Mouse (Mus musculus): ENCODE measurements around the gene Mettl8. TPM values are rescaled to one million over a fixed set of nuclear protein-coding genes. Genes with fewer than 3 reads are reported as not detected.

The Mettl8 gene
- total RNA-seq (2021): 10 to 100 TPM; 14.8 to 15.5 TPM

DNA sequence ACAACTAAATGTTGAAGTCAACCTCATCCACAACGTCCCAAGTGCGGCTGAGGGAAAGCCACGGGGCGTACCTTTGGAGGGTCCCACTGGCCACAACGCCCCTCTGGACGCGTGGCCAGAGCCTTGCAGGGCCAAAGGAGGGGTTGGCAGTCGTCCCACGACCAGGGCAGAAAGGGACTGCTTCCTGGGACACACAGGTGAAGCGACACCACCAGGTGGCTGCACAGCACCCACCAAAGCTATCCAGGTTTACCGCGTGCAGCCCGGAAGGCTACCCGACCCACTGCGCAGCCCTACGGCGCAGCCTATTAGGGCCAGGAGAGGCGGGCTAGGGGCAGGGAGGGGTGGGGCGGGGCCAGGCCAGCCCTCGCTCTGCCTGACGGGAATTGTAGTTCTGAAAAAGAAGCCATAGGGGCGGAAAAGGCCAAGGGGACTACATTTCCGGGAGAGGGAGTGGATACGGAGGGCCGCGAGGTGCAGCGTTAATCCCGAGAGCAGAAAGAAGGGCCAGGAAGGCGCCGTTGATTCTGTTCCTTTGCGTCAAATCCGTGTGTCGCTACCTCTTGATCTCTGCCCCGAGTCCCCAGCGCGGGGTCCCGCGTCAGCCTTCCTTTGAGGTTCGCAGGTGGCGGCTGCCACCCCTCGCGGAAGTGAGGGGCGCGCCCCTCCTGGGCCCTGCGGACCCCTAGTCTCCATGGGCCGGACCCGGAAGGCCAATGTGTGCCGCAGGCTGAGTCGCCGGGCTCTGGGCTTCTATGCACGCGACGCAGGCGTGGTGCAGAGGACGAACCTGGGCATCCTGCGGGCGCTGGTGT, at the start of gene Mettl8, which contains the start of gene Dcaf17:
Gene Mettl8, minus strand, starts transcription at position 284 of the 815 bp plus-strand sequence.
Gene Dcaf17, plus strand, starts transcription at position 29 of the 815 bp plus-strand sequence.
- DNase-seq: peak; percentile 93
- intact Hi-C loops (cut with DNase I): no loop called here

DNA sequence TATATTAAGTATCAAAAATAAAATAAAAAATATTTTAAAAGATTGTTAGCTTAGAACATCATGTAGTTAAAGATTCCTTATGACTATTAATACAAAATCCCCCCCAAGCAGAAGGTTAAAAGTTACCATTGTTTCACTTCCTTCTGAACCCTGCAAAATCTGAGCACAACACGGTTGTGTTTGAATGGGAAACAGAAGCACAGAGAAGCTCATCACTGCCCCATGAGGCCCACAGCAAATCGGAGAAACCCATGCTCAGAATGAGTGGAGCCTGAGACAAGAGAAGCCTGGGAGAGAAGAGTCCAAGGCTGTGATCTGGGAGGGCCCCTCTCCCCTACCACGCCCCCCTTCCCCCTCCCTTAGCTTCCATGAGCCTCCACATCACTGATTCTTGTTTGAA, 49.3 kb upstream of the Mettl8 start:
- intact Hi-C loops (cut with DNase I): no loop called here
- no peak for DNase-seq

DNA sequence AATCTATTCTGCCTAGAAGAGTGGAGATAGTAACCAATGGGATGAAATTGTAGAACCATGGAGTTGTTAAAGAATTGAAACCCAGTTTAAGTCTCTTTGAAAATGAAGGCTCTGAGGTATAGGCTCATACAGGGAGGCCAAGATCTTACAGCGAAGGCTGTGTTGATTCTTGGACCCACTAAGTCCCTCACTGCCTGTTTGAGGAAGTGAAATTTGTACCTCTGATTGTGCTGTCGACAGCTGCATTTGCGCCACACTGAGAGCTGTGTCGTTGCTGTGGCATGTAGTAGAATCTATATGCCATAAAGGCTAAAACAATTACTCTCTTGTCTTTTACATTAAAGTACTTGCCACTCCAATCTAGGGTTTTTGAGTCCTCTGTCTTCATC, 47.9 kb upstream of the Mettl8 start:
- intact Hi-C loops (cut with DNase I): no loop called here
- no peak for DNase-seq

DNA sequence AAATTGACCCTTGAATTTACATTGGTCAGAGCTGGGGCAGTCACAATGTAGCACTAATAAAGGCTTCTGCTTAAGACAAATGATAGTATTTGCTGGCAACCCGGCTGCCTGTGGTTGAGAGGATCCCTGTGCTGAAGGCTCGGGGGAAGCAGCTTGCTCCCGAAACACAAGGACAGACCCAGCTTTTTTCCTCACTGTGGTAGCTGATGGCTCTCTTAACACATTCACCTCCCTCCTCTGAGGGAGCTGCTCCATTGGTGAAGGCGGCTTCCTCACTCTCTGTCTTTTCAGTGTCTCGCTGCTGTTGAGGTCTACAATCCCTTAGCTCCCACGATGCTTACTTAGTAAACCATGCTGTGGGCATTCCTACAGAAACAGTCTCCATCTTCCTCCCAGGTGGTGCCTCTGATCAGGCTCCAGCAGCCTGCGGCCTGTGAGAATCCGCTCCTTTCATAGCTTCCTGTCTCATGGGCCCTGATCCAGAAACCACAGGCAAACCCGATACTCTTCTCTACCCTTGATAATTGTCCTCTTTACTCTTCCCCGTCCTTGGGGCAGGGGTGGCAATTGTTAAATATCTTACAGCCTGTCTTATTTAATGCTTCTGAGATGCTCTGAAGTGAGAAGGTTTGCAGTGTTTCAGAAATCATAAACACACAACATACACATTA, 47.4 kb upstream of the Mettl8 start:
- intact Hi-C loops (cut with DNase I): no loop called here
- DNase-seq: no peak

DNA sequence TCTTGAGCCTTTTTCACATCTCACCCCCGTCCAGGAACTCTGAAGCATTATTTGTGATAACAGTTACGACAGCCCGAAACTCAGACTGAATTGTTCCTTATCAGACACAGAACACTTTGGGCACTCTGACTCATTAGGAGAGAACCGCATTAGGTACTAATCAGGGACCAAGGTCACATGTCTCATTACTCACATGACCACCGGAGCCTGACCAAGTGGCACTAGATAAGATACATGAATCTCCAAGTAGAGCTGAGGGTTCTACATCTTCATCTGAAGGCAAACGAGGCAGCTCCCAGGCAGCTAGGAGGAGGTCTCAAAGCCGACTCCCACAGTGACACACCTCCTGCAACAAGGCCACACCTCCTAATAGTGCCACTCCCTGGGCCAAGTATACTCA, 40.8 kb upstream of the Mettl8 start:
- DNase-seq: no peak
- intact Hi-C loops (cut with DNase I): no loop called here

DNA sequence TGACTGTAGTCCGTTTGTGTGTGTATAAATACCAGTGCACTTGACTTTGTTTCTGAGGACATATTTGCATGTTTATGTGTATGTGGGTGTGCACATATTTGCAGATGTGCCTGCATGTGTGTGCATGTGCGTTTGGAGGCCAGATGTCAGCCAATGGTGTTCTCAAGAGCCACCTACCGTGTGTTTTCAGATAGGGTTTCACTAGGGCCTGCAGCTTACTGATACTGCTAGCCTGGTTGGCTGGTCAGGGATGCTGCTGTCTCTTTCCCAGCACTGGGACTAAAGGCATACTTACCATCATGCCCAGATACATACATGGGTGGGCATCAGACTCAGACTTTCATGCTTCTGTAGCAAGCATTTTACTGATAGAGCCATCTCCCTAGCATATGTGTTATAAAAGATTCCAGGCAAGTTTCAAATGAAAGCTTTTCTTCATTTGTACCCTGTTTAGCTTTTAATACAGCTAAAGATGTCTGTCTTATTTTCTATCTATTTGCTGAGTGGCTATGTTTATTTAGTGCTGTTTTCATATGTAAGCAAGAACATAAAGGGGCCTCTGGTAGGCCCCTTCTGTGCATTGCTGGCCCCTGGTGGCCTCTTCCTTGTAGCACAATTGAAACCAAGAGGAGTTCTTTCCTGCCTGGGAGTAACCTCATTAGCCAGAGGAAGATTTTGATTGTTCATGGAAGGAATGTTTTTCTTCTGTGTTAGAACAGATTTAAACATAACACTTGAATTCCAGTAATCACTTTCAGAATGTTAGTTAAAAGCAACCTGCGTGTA, 35.5 kb upstream of the Mettl8 start:
- DNase-seq: no peak
- intact Hi-C loops (cut with DNase I): no loop called here

DNA sequence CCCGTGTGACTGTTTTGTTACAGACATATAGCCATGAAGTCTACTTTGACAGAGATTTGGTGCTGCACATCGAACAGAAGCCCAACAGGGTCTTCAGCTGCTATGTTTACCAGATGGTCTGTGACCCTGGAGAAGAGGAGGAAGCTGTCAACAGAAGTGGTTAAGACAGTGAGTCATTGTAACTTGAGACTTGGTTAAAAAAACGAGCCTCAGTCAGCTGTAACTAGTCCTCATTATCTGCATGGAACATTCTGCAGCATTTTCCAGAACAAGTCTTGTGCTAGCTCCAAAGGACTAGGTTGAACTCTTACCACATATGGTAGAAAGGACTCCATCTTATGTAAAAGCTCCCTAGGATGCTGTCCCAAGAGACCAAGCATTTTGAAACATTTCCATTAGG, 34.4 kb upstream of the Mettl8 start:
- DNase-seq: no peak
- intact Hi-C loops (cut with DNase I): no loop called here

DNA sequence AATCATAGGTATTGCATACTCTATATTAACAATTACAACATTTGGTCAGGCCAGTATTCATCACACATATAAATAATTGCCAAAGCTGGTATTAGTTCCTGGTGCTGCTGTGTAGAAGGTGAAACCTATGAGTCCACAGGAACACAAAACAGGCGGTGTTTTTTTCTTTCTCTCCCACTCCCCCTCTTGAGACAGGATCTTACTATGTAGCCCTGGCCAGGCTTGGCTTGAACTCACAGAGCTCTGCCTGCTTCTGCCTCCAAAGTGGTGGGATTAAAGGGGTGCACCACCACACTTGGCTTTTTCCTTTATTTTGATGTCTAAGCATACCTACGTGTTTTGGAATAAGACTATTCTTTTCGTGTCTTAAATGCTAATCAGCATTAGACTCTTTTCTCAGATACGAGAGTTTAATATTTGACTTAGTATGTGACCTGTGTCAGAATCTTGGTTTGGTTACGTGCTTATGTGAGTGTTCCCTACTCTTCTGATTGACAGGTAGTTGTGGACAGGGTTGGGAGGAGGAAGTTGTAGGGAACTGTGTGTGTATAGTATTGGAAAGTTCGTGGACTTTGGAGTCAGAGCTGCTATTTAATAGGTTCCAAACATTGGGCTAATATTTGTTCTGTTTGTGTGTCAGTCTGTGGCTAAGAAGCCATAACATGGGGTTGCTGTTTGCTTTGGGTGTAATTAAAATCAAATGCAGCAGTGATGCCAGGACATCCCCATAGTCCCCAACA, 28.2 kb upstream of the Mettl8 start:
- intact Hi-C loops (cut with DNase I): no loop called here

DNA sequence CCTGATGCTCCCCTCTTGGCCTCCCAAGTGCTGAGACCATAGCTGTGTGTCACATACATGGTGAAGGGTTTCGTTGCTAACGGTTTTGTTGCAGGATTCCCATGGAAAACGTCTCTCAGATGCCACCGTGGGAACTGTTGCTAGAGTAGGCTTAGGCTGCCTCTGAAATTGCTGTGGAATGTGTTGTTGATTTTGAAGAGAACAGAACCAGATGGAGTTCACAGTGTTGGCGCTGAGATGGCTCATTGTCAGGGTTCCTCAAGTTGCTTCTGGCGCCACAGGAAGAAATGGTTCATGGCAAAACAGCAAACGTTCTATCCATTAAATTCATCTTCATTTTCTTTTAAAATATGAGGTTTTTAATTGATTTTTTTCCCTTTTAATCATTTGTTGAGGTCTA, 27.0 kb upstream of the Mettl8 start:
- no peak for DNase-seq
- intact Hi-C loops (cut with DNase I): no loop called here

More for the DNA sequence above, 28.2 kb upstream of the Mettl8 start:
- no peak for DNase-seq

DNA sequence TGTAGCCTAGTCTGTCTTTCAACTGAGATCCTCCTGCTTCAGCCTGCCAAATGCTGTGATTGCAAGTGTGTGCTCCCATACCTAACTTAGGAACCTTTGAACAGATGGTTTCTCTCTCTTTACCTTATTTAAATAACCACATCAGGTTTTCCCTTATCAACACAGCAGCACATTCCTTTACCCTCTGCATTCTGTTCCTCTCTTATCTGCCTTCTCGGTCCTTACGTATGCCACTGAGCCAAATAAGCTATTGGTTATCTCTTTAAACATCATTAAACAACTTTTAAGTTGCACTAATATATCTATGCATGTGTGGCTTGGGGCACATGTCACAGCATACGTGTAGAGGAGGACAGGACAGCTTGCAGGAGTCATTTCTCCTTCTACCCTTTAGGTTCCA, 18.4 kb upstream of the Mettl8 start:
- intact Hi-C loops (cut with DNase I): no loop called here
- no peak for DNase-seq

DNA sequence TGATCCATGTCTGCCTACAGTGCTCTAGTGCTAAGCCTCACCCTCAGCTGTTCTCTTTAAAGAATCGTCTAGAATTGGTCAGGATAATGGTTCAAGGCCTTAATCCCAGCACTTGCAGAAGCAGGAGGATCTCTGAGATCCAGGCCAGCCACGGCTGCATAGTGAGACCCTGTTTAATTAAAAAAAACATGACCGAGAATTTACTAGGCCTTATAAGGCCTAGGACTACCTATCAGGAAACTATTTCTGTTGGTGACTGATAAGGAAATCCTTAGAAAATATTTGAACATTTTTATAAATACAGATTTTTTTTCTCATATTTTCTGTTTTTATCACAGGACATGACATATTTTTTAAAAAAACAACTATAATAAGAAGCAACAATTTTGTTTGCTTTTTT, 17.9 kb upstream of the Mettl8 start:
- intact Hi-C loops (cut with DNase I): no loop called here

DNA sequence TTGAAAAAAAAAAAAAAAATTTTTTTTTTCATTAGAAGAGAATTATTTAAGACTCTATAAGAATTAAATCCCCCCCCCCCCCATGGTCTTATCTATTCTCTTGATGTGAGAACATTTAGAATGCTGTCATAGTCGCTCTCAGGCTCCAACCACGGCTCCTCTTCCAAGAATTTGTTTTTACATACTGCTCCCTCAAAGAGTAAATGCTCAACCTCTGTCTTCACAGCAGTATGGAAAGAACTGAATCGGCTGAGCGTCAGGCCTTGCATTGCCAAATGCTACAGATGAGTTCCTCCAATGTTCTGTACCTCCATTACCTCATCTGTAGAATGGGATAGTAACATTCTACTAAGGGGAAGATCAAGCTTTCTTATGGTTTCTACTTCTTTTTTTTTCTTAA, 16.2 kb upstream of the Mettl8 start:
- intact Hi-C loops (cut with DNase I): no loop called here
- DNase-seq: no peak

More for the DNA sequence above, 17.9 kb upstream of the Mettl8 start:
- no peak for DNase-seq

DNA sequence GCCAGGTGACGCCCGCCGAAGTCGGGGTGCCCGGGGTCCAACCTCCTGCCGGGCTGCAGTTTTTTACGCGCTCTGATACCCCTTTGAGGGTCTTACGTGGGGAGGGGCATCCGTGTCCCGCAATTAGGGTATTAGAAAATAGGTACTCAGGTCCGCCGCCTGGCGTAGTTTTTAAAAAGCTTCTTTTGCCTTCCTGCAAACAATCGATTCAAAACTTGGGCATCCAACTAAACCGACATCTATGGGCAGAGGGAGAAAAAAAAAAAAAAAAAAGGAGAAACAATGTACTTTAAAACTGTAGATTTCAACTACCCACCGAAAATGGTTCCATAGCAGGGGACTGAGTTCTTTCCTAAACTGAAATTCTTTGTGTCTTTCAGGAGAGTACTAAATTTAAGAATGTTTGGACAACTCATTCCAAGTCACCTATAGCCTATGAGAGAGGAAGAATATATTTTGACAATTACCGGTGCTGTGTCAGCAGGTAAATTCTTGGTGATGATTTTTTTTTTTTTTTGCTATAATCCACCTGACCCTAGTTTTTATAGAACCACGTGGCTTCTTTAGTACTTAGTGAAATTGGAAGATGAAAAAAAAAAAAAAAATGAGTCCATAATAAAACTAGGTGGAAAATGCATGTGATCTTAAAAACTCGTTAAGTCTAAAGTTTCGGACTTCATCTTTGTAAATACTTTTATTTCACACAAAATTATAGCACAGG, 892 bp upstream of the Mettl8 start:
- intact Hi-C loops (cut with DNase I): no loop called here
- DNase-seq: no peak

DNA sequence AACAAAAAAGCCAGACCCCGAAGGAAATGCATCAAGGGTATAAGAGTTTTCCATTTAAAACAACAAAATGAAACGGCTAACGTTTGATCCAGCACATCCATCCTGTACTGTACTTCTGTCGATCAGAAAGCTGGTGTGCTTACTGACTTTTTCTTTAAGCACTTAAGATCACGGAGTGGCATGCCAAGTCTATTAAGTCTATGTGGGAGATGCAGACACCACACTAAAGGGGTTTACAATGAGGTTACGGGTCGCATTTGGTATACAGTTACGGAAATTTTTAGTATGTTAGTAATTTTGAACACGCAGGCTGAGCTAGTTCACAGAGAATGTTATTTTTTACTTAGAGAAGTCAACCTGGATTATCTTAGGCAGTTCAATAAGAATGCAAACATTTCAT, 667 bp downstream of the Mettl8 start:
- intact Hi-C loops (cut with DNase I): no loop called here
- no peak for DNase-seq

DNA sequence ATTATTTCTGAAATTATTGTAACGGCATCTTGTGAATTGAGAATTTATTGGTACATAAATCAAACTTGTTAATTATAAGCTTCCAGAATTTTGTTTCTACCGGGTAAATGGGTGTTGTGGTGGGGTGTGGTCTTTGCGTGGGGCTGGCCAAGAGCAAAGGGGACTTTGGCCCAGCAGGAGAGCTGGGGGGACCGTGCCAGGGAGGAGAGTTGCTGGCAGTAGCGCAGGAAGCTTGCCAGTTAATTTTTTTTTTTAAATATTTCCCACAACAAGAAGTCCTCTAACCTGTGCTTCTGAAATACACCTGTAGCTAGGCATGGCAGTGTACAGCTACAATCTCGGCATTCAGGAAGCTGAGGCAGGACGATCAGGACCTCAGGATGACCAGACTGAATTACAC, 4.9 kb downstream of the Mettl8 start:
- no peak for DNase-seq
- intact Hi-C loops (cut with DNase I): no loop called here

DNA sequence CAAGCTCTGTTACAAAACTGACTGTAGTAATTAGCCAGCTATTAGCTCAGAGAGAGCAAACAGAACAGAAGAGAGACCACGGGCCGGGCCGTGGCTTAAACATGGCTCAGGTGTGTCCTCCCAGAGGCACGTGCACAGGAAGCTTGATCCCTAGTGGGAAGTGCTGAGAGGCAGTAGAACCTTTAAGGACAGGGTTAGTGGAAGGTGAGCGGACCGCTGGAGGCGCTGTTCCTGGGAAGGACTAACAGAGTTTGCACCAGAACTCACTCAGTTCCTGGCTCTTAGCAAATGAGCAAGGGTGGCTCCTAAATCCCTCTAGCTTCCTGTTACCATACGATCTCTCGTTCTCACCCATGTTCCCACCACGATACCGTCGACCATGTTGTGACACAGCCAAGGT, 6.5 kb downstream of the Mettl8 start:
- intact Hi-C loops (cut with DNase I): loop anchor here (10.0 kb wide), 1 partner anchor 224 kb away; the partner anchor contains the start of gene Tlk1
- DNase-seq: no peak

DNA sequence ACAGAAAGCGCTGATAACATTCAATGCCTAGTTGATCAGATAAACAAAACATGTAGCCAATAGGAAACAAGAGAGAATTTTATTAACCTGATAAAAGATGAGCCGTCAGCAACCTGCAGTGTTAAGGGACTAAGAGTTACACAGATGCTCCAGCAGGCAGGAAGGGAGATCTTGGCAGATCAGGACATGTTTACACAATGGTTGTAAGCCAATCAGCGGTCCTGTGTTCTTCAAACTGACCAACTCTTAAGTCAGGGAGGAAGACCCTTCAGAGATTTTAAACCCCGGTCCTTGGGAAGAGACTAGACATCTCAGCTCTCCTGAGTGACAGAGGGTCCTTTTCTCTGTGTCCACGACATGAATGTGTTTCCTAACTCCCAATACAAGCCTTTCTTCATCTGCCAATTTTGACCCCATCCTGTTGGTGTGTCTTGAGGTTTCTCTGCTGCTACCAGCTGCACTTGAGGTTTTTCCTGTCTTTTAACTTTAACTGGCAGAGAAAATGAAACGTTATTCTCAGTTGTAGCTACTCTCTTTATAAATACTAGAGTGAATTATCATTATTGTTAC, 8.5 kb downstream of the Mettl8 start:
- no peak for DNase-seq
- intact Hi-C loops (cut with DNase I): loop anchor here (10.0 kb wide), 1 partner anchor 222 kb away; the partner anchor contains the start of gene Tlk1

DNA sequence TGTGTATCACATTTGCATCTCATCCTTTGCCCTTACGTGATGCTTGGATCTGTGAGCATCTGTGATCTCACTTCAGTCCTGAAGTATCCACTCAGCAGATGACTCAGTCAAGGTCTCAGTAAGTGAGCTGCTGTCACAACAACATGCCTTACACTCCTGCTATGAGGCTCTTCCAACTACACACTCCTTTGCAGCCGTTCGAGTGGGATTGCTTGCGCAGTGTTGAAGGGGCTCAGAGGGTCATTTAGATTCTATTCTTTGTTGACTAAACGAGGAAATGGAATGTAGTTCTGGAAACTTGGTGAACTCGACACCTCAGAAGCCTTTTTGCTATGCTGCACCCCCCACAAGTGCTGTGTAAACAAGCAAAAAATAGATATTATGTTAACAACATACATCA, 9.2 kb downstream of the Mettl8 start:
- intact Hi-C loops (cut with DNase I): loop anchor here (10.0 kb wide), 1 partner anchor 221 kb away; the partner anchor contains the start of gene Tlk1

DNA sequence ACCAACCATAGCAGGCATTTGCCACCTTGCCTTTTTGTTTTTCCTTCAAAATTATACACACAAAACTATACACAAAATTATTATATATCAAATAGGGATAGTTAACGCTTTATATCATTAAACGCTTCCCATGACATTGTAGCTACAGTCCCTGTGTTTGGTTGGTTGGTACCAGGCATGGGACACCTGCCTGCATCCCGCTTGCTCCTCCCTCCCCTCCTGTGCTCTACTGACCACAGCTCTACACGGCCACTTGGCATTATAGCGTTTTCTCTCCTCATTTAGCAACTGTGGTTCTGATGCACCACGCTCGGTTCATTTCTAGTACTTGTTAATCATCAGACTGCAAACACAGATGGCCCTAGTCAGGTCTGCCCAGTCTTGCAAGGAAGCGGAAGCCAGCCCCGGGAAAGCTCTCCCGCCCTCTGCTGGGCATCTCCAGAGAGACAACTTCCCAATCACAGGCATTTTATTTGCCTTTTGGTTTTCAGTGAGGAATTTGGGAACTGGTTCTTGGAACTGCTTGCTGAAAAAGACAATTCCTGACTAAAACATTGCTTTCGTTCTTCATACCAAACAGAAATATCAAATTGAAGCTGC, 15.8 kb downstream of the Mettl8 start:
- peak; percentile 84 for DNase-seq
- intact Hi-C loops (cut with DNase I): loop anchor here (5.0 to 10.0 kb wide), 3 partner anchors 215 to 327 kb away; partner anchors contain the start of gene Tlk1

More for the DNA sequence above, 9.2 kb downstream of the Mettl8 start:
- no peak for DNase-seq
